Mouse (Mus musculus) heart, embryonic 10.5 days (tissue): Measurements from ENCODE around the gene Phactr3. TPM values are rescaled to one million over a fixed set of nuclear protein-coding genes. Genes with fewer than 3 reads are reported as not detected.
A peak's percentile ranks its signal among the peaks of the same experiment; 100 is the strongest.

Experiments
- DNase-seq: peaks from one replicate; pipeline ENCODE4 v3.0.0-alpha.2; 2017; ENCODE audit warnings: low spot score
- H3K27ac ChIP-seq: fragments of 300-500 bp; sonication (generic); 2 replicates; pipeline ENCODE4 v1.5.1; 2016; ENCODE audit warnings: mild to moderate bottlenecking
- H3K27me3 ChIP-seq: fragments of 300-500 bp; sonication (generic); 2 replicates; pipeline ENCODE4 v1.6.1; 2016; ENCODE audit warnings: mild to moderate bottlenecking; ENCODE audit not compliant: poor library complexity, insufficient read depth, severe bottlenecking
- H3K36me3 ChIP-seq: fragments of 300-500 bp; sonication (generic); 2 replicates; pipeline ENCODE4 v1.6.1; 2016; ENCODE audit warnings: mild to moderate bottlenecking, moderate library complexity
- H3K4me1 ChIP-seq: fragments of 300-500 bp; sonication (generic); 2 replicates; pipeline ENCODE4 v1.6.1; 2016; ENCODE audit warnings: mild to moderate bottlenecking
- H3K4me3 ChIP-seq: fragments of 300-500 bp; sonication (generic); 2 replicates; pipeline ENCODE4 v1.5.1; 2016; ENCODE audit warnings: mild to moderate bottlenecking, moderate library complexity
- H3K9me3 ChIP-seq: fragments of 300-500 bp; sonication (generic); 2 replicates; pipeline ENCODE4 v1.6.1; 2016; ENCODE audit warnings: mild to moderate bottlenecking, moderate library complexity
- WGBS: fragments of 180-500 bp; shearing (Covaris S2); methylation state at CpG from one replicate; pipeline ENCODE4 v1.1.7; 2016; 5-methylcytosine and 5-hydroxymethylcytosine counted together
- polyA plus RNA-seq: library from polyadenylated mRNA; unstranded; fragments of >200 nt; fragmentation: Nextera tagmentation; extraction: Ambion mirVana; gene quantifications from 2 replicates; pipeline ENCODE4 v1.2.1, GENCODE M21; 2016

The Phactr3 gene
- polyA plus RNA-seq, 1 experiment from 2014 or later = 10.8 TPM

- H3K27ac ChIP-seq = no peak overlapping the region
- DNase-seq = no peak
- peaks cover 10% of the 10 kb centered on the region for H3K4me1 ChIP-seq
- no peak overlapping the region for H3K4me3 ChIP-seq
- no peaks in the 10 kb centered on the region for H3K36me3 ChIP-seq
- no peaks in the 10 kb centered on the region for H3K9me3 ChIP-seq
- H3K27me3 ChIP-seq = peaks cover 90% of the 10 kb centered on the region
- WGBS = 37% methylated on average over 3 of the region's 3 CpGs
Observed at GRCm38 (mm10) chr2:178143024-178143415, 24.2 kb downstream of the Phactr3 start.

DNA sequence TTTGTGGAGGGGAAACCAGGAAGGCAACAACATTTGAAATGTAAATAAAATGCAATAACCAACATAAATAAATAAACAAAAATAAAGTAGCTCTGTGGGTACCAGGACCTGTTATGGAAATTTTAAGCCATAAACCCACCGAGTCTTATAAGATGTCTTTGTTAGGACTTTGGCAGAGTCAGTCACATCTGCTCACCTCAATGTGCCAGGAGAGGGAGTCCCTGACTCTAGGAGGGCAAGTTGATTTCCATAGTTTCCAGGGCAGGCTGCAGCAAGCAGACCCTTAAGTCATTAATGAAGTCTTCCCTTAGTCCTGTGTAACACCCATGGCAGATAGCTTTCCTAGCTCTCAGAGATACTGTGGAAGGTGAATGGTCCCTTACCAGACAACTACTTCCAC is 25.1 kb downstream of the Phactr3 start:
- Histone ChIP-seq H3K4me3 (no peak overlapping the region), H3K36me3 (no peaks in the 10 kb centered on the region), H3K4me1 (peaks cover 10% of the 10 kb centered on the region), H3K27me3 (peaks cover 90% of the 10 kb centered on the region), H3K9me3 (no peaks in the 10 kb centered on the region), H3K27ac (no peak overlapping the region)
- 74% methylated on average over 1 of the region's 1 CpGs for WGBS
- DNase-seq = no peak

GRCm38 (mm10) chr2:178149312-178149711 is 30.5 kb downstream of the Phactr3 start:
- Histone ChIP-seq H3K36me3 (no peaks in the 10 kb centered on the region), H3K27ac (no peak overlapping the region), H3K4me1 (no peaks in the 10 kb centered on the region), H3K9me3 (no peaks in the 10 kb centered on the region), H3K27me3 (peaks cover 69% of the 10 kb centered on the region), H3K4me3 (no peak overlapping the region)
- WGBS = 68% methylated on average over 1 of the region's 1 CpGs
- DNase-seq = no peak

DNA sequence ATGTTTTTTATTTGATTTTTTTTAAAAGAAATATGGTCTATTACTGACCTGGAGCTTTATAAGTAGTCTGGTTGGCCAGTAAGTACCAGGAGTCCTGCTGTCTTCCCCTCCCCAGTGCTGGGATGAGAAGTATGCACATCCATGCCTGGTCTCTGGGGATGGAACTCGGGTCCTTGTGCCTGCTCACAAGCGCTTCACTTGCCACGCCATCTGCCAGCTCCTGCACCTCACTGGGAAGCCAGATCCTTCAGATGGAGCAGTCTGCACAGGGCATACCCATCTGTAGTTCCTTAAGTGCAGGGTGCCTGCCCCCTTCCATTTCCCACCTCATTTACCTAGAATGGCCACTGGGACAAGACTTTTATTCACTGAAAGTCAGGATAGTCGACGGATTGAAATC is 31.9 kb downstream of the Phactr3 start:
- Histone ChIP-seq H3K27ac (no peak overlapping the region), H3K4me1 (peaks cover 12% of the 10 kb centered on the region), H3K27me3 (peaks cover 68% of the 10 kb centered on the region), H3K9me3 (no peaks in the 10 kb centered on the region), H3K36me3 (no peaks in the 10 kb centered on the region), H3K4me3 (no peak overlapping the region)
- 78% methylated on average over 5 of the region's 5 CpGs for WGBS
- no peak for DNase-seq

- no peak overlapping the region for H3K27ac ChIP-seq
- peaks cover 61% of the 10 kb centered on the region for H3K27me3 ChIP-seq
- no peaks in the 10 kb centered on the region for H3K36me3 ChIP-seq
- no peak overlapping the region for H3K4me3 ChIP-seq
- DNase-seq = no peak
- H3K9me3 ChIP-seq = no peaks in the 10 kb centered on the region
- H3K4me1 ChIP-seq = peaks cover 25% of the 10 kb centered on the region
- 85% methylated on average over 2 of the region's 2 CpGs for WGBS
Observed at GRCm38 (mm10) chr2:178153601-178154000, 34.8 kb downstream of the Phactr3 start.

DNA sequence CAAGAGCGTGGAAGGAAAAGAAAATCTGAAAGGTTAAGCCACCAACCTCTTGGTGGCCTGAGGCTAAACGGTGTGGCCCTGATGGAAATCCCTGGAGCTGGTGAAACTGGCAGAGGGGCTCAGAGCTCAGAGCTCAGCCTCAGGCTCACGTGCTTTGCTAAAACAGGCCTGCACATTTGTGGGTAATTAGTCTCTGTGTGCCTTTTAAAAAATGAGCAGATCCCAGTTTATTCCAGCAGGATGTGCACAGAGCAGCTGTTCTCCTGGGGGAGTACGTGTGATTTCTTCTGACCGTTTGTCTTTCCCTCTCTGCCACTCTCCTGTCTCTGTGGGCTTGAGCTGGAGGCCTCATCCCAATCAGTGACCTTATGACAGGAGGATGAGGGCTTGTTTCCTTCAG is 35.4 kb downstream of the Phactr3 start:
- 54% methylated on average over 5 of the region's 5 CpGs for WGBS
- Histone ChIP-seq H3K4me3 (no peak overlapping the region), H3K27me3 (peaks cover 64% of the 10 kb centered on the region), H3K9me3 (no peaks in the 10 kb centered on the region), H3K27ac (no peak overlapping the region), H3K4me1 (peaks cover 25% of the 10 kb centered on the region), H3K36me3 (no peaks in the 10 kb centered on the region)
- no peak for DNase-seq

- H3K4me1 ChIP-seq = peaks cover 25% of the 10 kb centered on the region
- no peak overlapping the region for H3K27ac ChIP-seq
- no peaks in the 10 kb centered on the region for H3K9me3 ChIP-seq
- WGBS = 44% methylated on average over 4 of the region's 4 CpGs
- H3K27me3 ChIP-seq = peaks cover 68% of the 10 kb centered on the region
- no peak for DNase-seq
- H3K36me3 ChIP-seq = no peaks in the 10 kb centered on the region
- H3K4me3 ChIP-seq = no peak overlapping the region
Observed at GRCm38 (mm10) chr2:178154576-178154975, 35.8 kb downstream of the Phactr3 start.

DNA sequence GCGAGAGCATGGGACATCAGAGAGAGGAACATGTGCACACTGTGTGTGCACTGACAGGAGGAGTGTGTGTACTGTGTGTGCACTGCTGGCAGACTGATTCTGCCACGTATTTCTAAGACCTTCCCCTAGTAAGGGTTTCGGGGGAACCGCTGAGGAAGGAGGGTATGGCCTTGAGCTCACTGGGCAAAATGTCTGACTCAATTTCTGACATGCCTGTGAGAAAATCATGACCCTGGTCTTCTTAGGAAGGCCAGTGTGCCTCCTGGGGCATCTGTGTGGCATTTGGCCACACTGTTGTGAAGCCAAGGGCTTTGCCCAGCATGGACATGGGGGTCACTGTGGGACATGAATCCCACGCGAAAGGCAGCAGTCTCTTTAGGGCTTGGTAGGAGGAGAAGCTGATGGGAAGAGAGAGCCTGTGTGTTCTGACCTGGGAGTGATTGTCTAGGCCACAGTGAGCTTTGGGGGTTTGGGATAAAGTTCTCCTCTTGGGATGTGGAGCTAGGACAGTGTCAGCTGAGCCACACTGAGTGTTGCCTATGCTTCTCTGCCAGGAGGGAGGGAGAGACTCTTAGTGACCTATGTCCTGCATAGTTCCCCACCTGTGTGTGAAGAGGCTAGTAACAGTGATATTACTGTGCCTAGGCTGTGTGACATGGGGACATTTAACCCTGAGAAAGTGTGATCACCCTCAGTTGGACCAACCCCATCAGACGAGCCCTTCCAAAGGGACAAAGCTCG is 36.6 kb downstream of the Phactr3 start:
- Histone ChIP-seq H3K27ac (no peak overlapping the region), H3K9me3 (no peaks in the 10 kb centered on the region), H3K27me3 (peaks cover 73% of the 10 kb centered on the region), H3K4me1 (peaks cover 25% of the 10 kb centered on the region), H3K4me3 (no peak overlapping the region), H3K36me3 (no peaks in the 10 kb centered on the region)
- WGBS = 73% methylated on average over 8 of the region's 8 CpGs
- DNase-seq = no peak

GRCm38 (mm10) chr2:178155917-178156282 is 37.1 kb downstream of the Phactr3 start:
- Histone ChIP-seq H3K27me3 (peaks cover 75% of the 10 kb centered on the region), H3K9me3 (no peaks in the 10 kb centered on the region), H3K36me3 (no peaks in the 10 kb centered on the region), H3K4me3 (no peak overlapping the region), H3K4me1 (peaks cover 25% of the 10 kb centered on the region), H3K27ac (no peak overlapping the region)
- 29% methylated on average over 1 of the region's 1 CpGs for WGBS
- DNase-seq = peak; percentile 81

GRCm38 (mm10) chr2:178158936-178159335 is 40.2 kb downstream of the Phactr3 start:
- no peaks in the 10 kb centered on the region for H3K36me3 ChIP-seq
- H3K27ac ChIP-seq = no peak overlapping the region
- H3K4me3 ChIP-seq = no peak overlapping the region
- H3K4me1 ChIP-seq = peaks cover 25% of the 10 kb centered on the region
- no peak for DNase-seq
- H3K27me3 ChIP-seq = peaks cover 72% of the 10 kb centered on the region
- no peaks in the 10 kb centered on the region for H3K9me3 ChIP-seq
- 82% methylated on average over 12 of the region's 12 CpGs for WGBS

DNA sequence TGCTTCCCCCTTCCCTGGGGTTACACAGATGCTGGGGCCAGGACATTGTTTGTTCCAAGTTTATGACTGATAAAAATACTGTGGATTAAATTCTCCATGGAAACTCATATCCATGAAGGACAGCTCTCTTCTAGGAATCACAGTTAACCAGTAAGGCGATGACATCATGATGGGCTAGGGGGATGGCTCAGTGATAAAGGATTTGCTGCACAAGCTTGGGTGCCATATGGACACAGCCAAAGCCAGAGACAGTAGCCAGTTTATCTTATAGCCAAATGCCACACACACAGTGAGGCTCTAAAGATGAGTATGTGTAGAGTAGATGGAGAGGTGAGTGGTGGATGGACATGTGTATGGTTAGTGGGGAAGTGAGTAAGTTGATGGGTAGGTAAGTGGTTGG is 45.2 kb downstream of the Phactr3 start:
- no peak overlapping the region for H3K27ac ChIP-seq
- peaks cover 46% of the 10 kb centered on the region for H3K27me3 ChIP-seq
- no peaks in the 10 kb centered on the region for H3K9me3 ChIP-seq
- DNase-seq = no peak
- WGBS = 85% methylated on average over 1 of the region's 1 CpGs
- H3K36me3 ChIP-seq = no peaks in the 10 kb centered on the region
- no peaks in the 10 kb centered on the region for H3K4me1 ChIP-seq
- H3K4me3 ChIP-seq = no peak overlapping the region

- no peaks in the 10 kb centered on the region for H3K36me3 ChIP-seq
- H3K27ac ChIP-seq = no peak overlapping the region
- H3K9me3 ChIP-seq = no peaks in the 10 kb centered on the region
- H3K4me1 ChIP-seq = no peaks in the 10 kb centered on the region
- no peak for DNase-seq
- H3K27me3 ChIP-seq = peaks cover 34% of the 10 kb centered on the region
- H3K4me3 ChIP-seq = no peak overlapping the region
- 75% methylated on average over 10 of the region's 10 CpGs for WGBS
Observed at GRCm38 (mm10) chr2:178165943-178166342, 47.2 kb downstream of the Phactr3 start.

- Histone ChIP-seq H3K27me3 (peaks cover 25% of the 10 kb centered on the region), H3K4me3 (no peak overlapping the region), H3K27ac (no peak overlapping the region), H3K4me1 (no peaks in the 10 kb centered on the region), H3K9me3 (no peaks in the 10 kb centered on the region), H3K36me3 (no peaks in the 10 kb centered on the region)
- DNase-seq = no peak
- 89% methylated on average over 8 of the region's 8 CpGs for WGBS
Observed at GRCm38 (mm10) chr2:178169983-178170382, 51.2 kb downstream of the Phactr3 start.

GRCm38 (mm10) chr2:178173951-178174350 is 55.2 kb downstream of the Phactr3 start:
- 0 out of 2 replicates have a peak, but pooled peaks cover 5% of the 10 kb centered on the region for H3K4me1 ChIP-seq
- no peak for DNase-seq
- WGBS = 30% methylated on average over 2 of the region's 2 CpGs
- no peak overlapping the region for H3K27ac ChIP-seq
- H3K27me3 ChIP-seq = peaks cover 18% of the 10 kb centered on the region
- no peaks in the 10 kb centered on the region for H3K9me3 ChIP-seq
- no peaks in the 10 kb centered on the region for H3K36me3 ChIP-seq
- no peak overlapping the region for H3K4me3 ChIP-seq
